22 mouse cellular contexts compared by ENCODE assay signal in the genomic region with DNA sequence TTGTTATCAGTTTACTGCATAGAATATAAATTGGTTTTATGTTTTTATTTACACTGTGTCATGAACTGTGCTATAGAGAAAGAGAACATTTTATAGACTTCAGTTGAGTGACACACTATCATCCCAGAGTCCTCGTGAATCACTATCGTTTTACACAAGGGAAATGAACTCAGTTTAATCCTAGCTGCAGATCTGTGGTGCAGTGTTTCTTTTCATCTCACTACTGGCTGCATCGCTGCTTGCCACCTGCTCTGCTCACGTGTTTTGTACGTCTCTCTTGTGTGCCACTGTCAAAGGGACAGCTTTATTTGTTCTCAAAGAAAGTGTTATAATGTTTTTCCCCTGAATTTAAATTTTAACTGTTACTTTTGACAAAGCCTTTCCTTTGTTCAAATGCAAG.
DNase-seq lines count a peak whose midpoint lies in the region; ATAC-seq lines count a peak whose summit lies in the region.
"Had no signal": no experiment of that assay in that cellular context is flagged by ENCODE, and none has a peak within 500 bp of the region (broad histone marks: within the 10 kb centered on the region; RNA-seq: fewer than 3 reads in every experiment).

No protein-coding gene starts in this region.

- no peaks in the 10 kb centered on the region for H3K27me3 ChIP-seq in hindbrain, embryonic 11.5 days (ENCODE audit: control insufficient read depth, insufficient read depth, low read length)
- no peaks in the 10 kb centered on the region for H3K27me3 ChIP-seq in hindbrain, embryonic 16.5 days (replicated peaks; ENCODE audit: control insufficient read depth, insufficient read depth, low read length)
- H3K27me3 ChIP-seq in forebrain, embryonic 15.5 days: no peaks in the 10 kb centered on the region
- no peaks in the 10 kb centered on the region for H3K27me3 ChIP-seq in midbrain, embryonic 13.5 days
- H3K27me3 ChIP-seq: limb, embryonic 13.5 days; liver, embryonic 12.5 days had no signal

- H3K36me3 ChIP-seq in hindbrain, embryonic 11.5 days (ENCODE audit: control insufficient read depth, insufficient read depth, low read length): no peaks in the 10 kb centered on the region
- H3K36me3 ChIP-seq in hindbrain, embryonic 16.5 days (ENCODE audit: control insufficient read depth, insufficient read depth, low read length): no peaks in the 10 kb centered on the region
- no peaks in the 10 kb centered on the region for H3K36me3 ChIP-seq in forebrain, embryonic 15.5 days
- no peaks in the 10 kb centered on the region for H3K36me3 ChIP-seq in midbrain, embryonic 13.5 days
- H3K36me3 ChIP-seq: limb, embryonic 13.5 days; liver, embryonic 12.5 days had no signal

- peak; percentile 36 for ATAC-seq in hindbrain, embryonic 11.5 days (ENCODE audit: low FRiP score)
- ATAC-seq in hindbrain, embryonic 16.5 days: no peak
- peak; percentile 46 for ATAC-seq in forebrain, embryonic 15.5 days (replicated peaks)
- peak; percentile 85 for ATAC-seq in midbrain, embryonic 13.5 days
- ATAC-seq: inflammation-experienced regulatory T-cells, adult 6 months; liver, embryonic 12.5 days had no signal

- no peak overlapping the region for H3K27ac ChIP-seq in hindbrain, embryonic 11.5 days (ENCODE audit: low read depth, low read length)
- H3K27ac ChIP-seq in hindbrain, embryonic 16.5 days (ENCODE audit: low read depth, low read length): no peak overlapping the region
- H3K27ac ChIP-seq in forebrain, embryonic 15.5 days (replicated peaks): peak overlapping the region; percentile 42; the same call in 1 of the 2 replicates
- H3K27ac ChIP-seq in midbrain, embryonic 13.5 days: no peak overlapping the region
- H3K27ac ChIP-seq: limb, embryonic 13.5 days; liver, embryonic 12.5 days had no signal

- no peaks in the 10 kb centered on the region for H3K9me3 ChIP-seq in hindbrain, embryonic 11.5 days (ENCODE audit: control insufficient read depth, low read length)
- H3K9me3 ChIP-seq in hindbrain, embryonic 16.5 days (ENCODE audit: control insufficient read depth, low read length): no peaks in the 10 kb centered on the region
- H3K9me3 ChIP-seq in forebrain, embryonic 15.5 days: no peaks in the 10 kb centered on the region
- no peaks in the 10 kb centered on the region for H3K9me3 ChIP-seq in midbrain, embryonic 13.5 days
- H3K9me3 ChIP-seq: limb, embryonic 13.5 days; liver, embryonic 12.5 days had no signal

- no peak overlapping the region for H3K9ac ChIP-seq in hindbrain, embryonic 11.5 days (ENCODE audit: low read depth, low read length)
- H3K9ac ChIP-seq in hindbrain, embryonic 16.5 days (ENCODE audit: low read depth, low read length): no peak overlapping the region
- H3K9ac ChIP-seq in forebrain, embryonic 15.5 days (replicated peaks): no peak overlapping the region
- no peak overlapping the region for H3K9ac ChIP-seq in midbrain, embryonic 13.5 days (replicated peaks)
- H3K9ac ChIP-seq: limb, embryonic 13.5 days; liver, embryonic 12.5 days had no signal

- no peak overlapping the region for H3K4me3 ChIP-seq in hindbrain, embryonic 11.5 days (ENCODE audit: low read depth, low read length)
- H3K4me3 ChIP-seq in hindbrain, embryonic 16.5 days (ENCODE audit: low read length): no peak overlapping the region
- no peak overlapping the region for H3K4me3 ChIP-seq in forebrain, embryonic 15.5 days
- no peak overlapping the region for H3K4me3 ChIP-seq in midbrain, embryonic 13.5 days (replicated peaks)
- H3K4me3 ChIP-seq: limb, embryonic 13.5 days; liver, embryonic 12.5 days had no signal

- no peak overlapping the region for H3K4me2 ChIP-seq in hindbrain, embryonic 11.5 days (replicated peaks; ENCODE audit: low read depth, low read length)
- no peak overlapping the region for H3K4me2 ChIP-seq in hindbrain, embryonic 16.5 days (ENCODE audit: low read length)
- no peak overlapping the region for H3K4me2 ChIP-seq in forebrain, embryonic 15.5 days (replicated peaks)
- H3K4me2 ChIP-seq in midbrain, embryonic 13.5 days (replicated peaks): no peak overlapping the region
- H3K4me2 ChIP-seq: limb, embryonic 13.5 days; liver, embryonic 12.5 days had no signal

- H3K4me1 ChIP-seq in hindbrain, embryonic 11.5 days (replicated peaks; ENCODE audit: control insufficient read depth, insufficient read depth, low read length): no peaks in the 10 kb centered on the region
- no peaks in the 10 kb centered on the region for H3K4me1 ChIP-seq in hindbrain, embryonic 16.5 days (ENCODE audit: control insufficient read depth, insufficient read depth, low read depth, low read length)
- H3K4me1 ChIP-seq in forebrain, embryonic 15.5 days: peaks cover 3% of the 10 kb centered on the region
- peaks cover 13% of the 10 kb centered on the region for H3K4me1 ChIP-seq in midbrain, embryonic 13.5 days (replicated peaks)
- H3K4me1 ChIP-seq: limb, embryonic 13.5 days; liver, embryonic 12.5 days had no signal

- no peak for DNase-seq in hindbrain, embryonic 11.5 days (ENCODE audit: low spot score)
- DNase-seq in brain, adult 2 months (ENCODE audit: low read depth, low spot score): peak; percentile 14
- DNase-seq in right cerebral cortex, adult 18-20 months: no peak
- no peak for DNase-seq in adrenal gland, postnatal 4 days (ENCODE audit: low spot score in 2 of 2)
- no peak for DNase-seq in layer of hippocampus, adult 9-11 months
- DNase-seq: adrenal gland, postnatal 25 days; cerebellum, adult 11-12 months; cerebellum, postnatal 10 days; gastrocnemius, postnatal 36 days; kidney, adult 8-10 months; kidney, postnatal 14 days; lung, adult 18-20 months; lung, postnatal 10 days; right cerebral cortex, postnatal 4 days; thymus, adult 18-20 months; thymus, postnatal 4 days had no signal

- WGBS in hindbrain, embryonic 11.5 days: 56% methylated on average over 5 of the region's 5 CpGs
- WGBS in hindbrain, embryonic 16.5 days: 25% methylated on average over 5 of the region's 5 CpGs
- 22% methylated on average over 5 of the region's 5 CpGs for WGBS in forebrain, embryonic 15.5 days
- WGBS in midbrain, embryonic 13.5 days: 17% methylated on average over 5 of the region's 5 CpGs
